Mouse (Mus musculus) ovary, postnatal 36 days (tissue): Measurements from ENCODE around the gene Cks2.
"Not testable (repeated sequence)": the region's sequence is repeated elsewhere in the genome, so short reads cannot be mapped to it uniquely, and the experiment has no call there.

ENCODE experiments used
- DNase-seq: peaks from one replicate; pipeline ENCODE4 v3.0.0; 2022; ENCODE audit warnings: low spot score, mixed read lengths

The Cks2 gene

DNA sequence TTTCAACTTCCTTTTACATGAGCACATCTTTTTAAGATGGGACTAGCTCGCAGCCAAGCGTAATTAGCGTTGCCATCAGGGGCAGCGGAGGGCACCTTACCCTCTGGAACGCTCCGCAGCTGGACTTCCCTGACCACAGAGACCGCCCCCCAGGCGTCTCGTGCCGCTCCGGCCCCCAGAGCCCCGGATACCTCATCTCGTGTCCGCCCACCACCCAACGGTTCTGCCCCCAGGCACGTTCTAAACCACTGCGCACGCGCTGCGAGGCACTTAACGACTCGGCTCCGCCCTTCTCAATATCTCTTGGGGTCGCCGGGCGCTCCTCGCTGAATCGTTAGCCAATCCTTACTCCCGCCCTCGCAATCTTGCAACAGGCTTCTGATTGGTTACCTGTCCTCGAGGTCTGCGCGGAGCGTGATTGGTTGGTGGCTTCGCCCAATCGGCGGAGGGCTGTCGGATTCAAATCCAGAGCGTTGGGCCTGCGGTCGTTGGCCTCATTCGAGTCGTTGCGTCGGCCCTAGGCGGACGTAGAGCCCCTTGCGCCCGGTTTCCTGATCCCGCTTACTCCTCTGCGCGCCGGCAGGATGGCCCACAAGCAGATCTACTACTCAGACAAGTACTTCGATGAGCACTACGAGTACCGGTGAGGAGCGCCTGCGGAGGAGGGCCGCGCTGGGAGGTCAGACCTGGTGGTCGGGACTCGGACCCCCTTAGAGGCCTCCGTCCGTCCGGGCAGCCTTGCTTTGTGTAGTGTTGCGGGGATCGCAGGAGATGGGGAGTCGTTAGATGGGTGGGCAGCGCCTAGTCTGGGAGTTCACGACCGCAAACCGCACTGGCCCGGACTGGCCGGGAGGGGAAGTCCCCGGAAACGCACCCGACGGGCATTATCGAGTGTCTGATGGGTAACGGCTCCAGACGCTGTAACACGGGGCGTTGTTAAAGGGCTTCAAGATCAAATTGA lies at the start of gene Cks2:
Gene Cks2 (plus strand): TSS at position 404 of the 961 bp plus-strand sequence.
- peak; percentile 95 for DNase-seq

DNA sequence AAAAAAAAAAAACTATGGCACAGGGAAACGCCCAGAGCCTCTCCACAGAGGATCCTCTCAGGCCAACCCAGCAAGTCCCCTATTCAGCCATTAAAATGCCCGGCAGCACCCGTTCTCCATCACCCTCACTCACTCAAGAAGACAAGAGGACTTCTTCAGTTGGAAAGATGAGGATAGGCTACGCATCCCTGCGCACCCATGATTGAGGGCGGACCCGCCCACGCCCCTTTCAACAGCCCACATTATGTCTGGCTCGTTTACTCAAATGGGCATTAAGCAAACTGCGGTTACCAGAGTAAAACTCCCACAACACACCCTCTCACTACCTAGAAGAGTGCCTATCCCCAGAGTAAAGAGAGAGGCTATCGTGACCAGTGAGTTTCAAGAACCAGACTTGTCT lies 49.6 kb upstream of the Cks2 start:
- no peak for DNase-seq

DNA sequence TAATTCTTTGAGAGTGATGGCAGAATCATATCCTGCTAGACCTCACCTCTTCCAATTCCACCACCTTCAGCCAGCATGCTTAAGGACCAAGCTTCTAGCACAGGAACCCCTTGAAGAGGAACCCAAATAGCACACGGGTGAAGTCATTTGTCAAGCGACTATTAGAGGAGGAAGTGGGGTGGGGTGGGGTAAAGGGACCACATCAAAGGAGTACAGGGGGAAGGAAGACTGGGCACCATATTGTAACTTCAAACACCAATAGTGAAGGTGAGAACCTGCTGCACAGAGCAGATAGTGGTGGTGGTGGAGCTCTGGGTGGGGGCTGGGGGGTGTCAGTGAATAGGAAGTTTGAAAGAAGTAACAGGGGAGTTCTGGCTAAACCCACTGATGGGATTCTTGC lies 47.0 kb upstream of the Cks2 start:
- no peak for DNase-seq

DNA sequence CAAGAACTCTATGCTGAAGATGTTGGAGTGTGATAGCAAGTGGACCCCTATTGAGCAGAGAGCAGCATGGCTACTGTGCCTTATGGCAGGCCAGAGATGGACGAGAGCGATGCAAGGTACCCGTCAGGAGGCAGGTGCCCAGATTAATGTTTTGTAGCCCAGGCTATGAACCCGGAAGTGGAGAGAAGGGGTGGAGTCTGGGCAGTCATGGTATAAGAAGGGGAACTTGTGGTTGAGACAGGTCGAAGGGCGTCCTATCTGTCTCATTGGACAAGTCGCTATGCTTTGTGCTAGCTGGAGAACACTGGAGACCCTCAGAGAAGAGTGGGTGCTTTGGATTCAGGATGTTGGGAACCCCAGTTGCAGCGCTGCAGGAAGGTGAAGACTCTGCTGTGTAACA lies 44.9 kb upstream of the Cks2 start:
- no peak for DNase-seq

DNA sequence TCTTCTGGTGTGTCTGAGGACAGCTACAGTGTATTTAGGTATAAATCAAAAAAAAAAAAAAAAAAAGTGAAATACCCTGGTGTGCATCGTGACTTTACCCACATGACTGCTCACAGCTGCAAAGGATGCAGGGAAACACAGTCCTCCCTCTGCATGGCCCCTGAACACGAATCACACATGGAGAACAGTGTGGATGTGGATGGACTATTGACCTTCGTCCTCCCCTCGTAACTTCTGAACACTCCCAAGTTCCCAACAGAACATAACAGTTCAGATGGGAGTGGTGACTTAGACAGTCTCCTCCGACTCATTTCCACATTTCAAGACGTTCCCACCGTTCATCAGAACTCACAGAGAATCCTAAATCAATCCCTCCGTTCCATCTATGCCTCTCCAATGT lies 42.3 kb upstream of the Cks2 start:
- no peak for DNase-seq

DNA sequence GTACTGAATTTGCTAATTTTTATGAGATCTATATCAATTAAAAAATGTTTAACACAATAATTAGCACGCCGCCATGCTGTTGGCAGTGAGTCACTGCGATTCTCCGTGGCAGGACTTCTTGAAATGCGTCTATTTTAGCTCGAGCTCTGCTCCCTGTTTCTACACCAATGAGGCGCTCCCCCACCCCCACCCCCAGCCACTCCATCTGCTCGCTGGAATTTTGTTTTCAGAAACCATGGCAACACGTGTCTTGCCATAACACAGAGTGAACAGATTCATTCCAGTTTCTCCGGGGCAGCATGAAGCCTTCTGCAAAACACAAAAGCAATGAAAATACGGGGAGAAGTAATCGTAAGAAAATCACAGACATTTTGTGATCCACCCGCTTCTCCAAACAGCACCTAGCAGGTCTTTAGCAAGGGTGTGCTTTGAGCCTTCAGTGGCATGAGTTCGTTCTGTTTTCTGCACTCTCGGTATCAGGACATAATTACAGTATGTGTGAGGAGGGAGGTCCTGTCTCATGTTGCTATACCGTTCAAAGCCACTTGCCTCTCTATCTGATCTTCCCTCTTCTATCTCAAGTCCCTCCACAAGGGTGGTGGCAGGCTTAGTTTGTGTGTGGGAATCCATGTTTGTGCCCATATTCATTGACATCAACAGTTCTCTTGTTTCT lies 41.7 kb upstream of the Cks2 start:
- DNase-seq = no peak

DNA sequence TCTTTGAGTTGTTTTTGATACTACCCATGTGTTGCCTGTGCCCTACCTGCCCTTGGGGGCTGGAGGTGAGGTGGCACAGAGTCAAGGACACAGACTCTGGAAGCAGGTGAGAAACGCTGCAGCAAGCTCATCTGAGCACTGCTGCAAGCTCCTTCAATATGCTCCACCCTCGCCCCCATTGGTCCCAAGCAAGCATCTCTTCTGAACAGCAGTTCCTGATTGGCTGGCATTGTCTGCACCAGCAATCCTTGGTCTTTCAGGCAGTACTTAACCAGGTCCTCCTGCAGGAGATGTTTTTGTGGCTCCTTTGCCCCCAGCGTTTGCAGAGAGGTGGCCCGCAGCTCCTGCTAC lies 41.2 kb upstream of the Cks2 start:
- DNase-seq = no peak

DNA sequence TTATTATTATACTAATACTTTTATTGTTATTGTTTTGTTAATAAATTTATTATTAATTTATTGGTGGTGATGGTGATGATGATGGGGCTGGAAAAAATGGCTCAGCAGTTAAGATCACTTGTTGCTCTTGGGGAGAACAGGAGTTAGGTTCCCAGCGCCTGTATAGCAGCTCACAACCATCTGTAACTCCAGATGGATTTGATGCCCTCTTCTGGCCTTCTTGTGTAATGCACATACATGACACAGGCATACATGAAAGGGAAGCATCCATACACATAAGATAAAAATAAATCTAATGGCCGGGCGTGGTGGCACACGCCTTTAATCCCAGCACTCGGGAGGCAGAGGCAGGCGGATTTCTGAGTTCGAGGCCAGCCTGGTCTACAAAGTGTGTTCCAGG lies 35.8 kb upstream of the Cks2 start:
- no peak for DNase-seq

DNA sequence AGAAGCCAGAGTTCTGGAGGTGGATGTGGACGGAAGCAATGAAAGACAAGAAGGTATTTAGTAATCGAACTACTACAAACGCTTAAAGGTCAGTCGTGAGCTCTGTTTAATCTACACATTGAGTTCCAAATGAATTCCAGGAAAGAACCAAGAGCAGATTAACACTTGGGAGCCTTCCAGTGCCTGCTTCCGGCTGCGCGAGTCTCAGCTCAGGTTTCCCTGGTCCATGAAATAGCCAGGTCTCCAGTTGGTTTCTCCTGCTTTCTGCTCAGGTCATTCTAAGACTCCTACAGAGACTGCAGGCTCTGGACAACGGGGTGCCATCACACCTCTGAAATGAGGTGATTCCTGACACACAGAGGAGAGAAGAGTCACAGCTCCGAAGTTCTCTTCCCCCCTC lies 34.0 kb upstream of the Cks2 start:
- DNase-seq = no peak

DNA sequence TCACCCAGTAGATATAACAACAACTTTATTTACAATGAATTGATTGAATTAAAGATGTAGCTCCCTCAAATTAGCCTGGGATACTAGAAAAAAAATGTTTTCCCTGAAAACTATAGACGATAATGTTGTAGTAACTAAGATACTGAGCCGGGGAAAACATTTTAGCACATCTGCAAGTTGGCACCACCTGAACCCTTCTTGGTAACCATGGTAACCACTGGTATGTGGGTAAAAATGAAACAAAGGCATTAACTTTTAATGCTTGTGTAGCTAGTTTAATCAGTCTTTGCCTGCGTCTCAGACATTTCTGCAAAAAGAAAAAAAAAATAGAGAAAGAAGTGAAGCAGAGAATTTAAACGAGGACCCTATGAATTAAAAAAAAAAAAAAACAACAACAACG lies 33.5 kb upstream of the Cks2 start:
- no peak for DNase-seq

DNA sequence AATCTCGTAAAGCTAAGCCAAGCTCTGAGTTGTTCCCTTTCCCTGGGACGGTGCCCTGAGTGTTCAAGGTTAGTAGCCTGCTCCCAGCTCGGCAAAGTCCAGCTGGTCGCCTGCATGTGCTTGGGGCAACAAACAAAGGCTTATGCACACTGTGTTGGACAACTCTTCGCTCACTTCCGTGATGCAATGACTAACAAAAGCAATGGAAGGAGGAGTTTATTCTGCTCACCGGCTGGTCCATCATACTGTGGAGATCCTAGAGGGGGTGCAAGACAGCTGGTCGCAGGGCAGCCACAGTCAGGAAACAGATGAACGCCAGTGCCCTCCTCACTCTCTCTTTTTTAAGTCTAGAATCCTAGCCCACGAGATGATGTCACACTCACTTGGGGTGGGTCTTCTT lies 29.2 kb upstream of the Cks2 start:
- DNase-seq = no peak

DNA sequence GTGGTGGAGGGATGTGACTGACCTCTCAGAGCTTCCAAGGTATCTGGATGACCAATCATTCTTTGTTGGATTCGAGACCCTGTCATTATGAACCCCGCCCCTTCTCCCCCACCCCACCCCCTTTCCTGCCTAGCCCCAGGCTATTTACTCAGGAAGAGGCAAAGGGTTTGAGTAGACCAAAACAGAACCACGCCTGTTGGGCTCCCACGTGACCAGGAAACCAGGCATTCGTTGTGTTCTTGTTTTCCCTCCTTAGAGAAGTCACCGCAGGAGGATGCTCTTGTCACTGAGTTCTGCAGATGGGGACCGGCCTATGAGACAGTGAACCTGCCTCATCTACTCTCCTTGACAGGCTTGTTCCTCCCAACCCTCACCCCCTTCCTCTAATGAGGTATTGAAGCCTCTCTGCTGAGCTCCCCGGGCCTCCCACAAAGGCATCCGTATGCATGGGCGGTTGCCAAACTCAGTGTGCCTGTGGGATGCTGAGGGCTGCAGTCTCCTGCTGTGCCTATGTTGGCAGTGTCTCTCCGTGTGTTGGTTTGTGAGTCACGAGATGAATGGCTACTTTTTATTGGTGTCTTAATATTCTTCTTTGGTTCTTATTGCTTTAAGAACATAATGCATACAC lies 28.5 kb upstream of the Cks2 start:
- DNase-seq = no peak

DNA sequence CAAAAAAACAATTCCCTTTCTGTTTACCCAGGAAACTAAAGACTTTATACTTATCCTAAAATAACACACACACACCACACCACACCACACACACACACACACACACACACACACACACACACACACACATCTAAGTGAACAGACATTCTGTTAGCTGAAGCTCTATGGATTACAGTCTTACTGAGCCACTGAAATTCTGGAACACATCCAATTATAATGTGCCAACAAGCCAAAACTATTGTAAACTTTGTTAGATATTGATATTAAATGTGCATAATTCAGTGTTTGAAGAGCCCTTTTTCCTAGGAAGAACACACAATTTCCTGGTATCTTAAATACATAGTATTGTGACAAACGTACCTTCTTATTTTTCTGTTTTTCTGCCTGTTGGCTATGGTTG lies 27.7 kb upstream of the Cks2 start:
- no peak for DNase-seq

DNA sequence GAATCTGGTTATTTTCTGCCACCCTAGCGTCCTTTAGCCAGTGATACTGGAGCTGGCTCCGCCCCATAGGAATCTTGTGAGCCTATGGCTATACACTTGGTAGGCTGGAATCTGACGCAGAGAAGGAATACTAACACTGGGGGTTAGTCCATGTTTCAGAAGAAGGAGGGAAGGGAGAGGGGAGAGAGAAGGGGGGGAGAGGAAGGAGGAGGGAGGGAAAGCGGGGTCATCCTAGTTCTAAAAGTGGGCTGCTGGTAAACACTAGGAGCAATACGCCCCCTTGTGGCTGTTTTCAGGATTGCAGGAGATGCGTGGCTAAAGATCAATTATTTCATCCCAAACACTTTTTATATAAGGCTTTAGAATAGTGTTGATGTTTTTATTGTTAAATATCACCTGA lies 27.2 kb upstream of the Cks2 start:
- no peak for DNase-seq

DNA sequence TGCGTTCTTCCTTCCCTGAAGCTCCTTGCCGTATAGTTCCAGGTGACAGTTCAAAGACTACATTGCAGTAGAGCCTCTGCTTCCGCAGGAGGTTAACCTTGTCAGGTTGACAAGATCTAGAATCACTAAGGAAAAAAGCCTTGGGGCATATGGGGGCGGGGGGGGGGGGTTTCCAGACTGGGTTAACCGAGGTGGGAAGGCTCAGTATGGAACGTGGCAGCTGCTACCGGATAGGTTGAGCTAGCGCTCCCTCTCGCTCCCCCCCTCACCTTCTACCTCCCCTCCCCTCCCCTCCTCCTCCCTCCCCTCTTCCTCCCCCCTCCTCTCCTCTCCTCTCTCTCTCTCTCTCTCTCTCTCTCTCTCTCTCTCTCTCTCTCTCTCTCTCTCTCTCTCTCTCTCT lies 26.4 kb upstream of the Cks2 start:
- no peak for DNase-seq

DNA sequence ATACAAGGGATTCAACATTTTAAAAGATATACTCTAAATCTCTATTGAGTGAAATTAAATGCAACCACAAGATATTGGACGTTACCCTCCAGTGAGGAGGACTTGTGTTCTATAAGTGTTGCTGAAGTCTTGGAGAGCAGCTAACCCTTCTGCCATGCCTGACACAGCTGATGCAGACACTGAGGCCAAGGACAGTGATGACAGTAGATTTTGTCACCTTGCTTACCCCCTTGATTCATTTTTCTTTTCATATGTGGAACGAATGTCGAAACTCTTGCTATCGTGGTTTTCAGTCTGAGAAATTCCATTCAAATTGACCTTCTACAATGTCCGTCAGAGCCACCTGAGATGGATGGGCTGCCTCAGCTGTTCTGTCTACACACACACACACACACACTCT lies 22.4 kb upstream of the Cks2 start:
- no peak for DNase-seq

DNA sequence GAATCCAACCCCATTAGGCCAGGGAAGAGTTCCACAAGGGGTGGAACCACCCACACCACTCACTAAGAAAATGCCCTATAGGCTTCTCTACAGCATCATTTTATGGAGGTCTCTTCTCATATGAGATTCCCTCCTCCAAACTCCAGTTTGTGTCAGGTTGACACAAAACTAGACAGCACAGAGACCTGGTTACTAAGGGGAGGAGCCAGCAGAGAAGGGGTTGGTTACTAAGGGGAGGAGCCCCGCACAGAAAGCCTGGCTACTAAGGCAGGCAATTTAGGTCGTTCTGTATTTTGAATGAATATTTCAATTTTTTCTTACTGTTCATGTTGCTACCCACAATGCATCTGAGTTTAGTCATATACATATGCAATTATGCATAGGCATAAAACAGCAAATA lies 21.4 kb upstream of the Cks2 start:
- DNase-seq = no peak

DNA sequence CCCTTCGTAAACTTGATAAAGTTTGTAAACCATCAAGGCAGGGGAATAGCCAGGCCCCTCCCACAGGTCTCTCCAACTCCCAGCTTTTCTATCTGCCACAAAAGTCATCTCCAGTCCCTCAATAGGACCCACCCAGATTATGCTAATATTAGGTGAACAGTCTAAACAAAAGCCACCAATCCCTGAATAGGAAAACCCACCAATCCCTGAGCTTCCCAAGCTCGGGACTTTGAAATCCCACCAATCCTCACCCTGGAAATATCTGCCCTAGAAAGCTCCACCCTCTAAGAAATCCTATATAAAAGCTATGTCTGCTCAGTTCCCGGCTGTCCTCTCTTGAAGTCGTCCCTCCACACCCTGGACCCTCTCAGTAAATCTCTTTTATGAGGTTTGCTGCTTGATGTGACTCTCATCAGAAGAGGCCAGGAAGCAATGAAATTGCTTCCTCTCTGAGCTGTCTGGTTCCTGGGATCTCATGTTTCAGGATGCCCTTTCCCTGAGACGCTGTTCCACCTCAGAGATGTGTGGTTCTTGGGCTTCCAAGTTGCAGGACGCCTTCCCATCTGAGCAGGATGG lies 16.7 kb upstream of the Cks2 start:
- DNase-seq = no peak

DNA sequence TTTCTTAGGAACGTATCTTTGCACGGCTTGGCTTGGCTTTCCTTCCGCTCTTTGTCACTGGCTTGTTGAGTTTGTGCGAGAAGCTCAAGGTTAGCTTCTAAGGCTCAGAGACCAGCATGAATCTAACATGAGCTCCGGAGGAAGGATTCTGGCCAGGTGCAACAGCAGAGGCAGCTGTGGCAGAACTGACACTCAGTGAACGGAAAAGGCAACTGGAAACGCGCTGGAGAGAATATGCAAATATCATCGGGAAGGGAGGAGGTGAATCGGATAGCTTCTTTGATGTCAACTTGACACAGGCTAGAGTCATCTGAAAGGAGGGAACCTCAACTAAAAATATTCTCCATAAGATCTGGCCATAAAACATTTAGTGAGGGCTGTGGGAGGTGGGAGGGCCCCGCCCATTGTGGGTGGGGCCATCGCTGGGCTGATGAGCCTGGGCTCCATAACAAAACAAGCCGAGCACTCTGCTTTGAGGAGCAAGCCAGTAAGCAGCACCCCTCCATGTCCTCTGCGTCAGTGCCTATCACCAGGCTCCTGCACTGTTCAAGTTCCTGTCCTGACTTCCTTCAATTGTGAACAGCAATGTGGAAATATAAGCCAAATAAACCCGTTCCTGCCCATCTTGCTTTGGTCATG lies 13.6 kb upstream of the Cks2 start:
- DNase-seq = no peak

DNA sequence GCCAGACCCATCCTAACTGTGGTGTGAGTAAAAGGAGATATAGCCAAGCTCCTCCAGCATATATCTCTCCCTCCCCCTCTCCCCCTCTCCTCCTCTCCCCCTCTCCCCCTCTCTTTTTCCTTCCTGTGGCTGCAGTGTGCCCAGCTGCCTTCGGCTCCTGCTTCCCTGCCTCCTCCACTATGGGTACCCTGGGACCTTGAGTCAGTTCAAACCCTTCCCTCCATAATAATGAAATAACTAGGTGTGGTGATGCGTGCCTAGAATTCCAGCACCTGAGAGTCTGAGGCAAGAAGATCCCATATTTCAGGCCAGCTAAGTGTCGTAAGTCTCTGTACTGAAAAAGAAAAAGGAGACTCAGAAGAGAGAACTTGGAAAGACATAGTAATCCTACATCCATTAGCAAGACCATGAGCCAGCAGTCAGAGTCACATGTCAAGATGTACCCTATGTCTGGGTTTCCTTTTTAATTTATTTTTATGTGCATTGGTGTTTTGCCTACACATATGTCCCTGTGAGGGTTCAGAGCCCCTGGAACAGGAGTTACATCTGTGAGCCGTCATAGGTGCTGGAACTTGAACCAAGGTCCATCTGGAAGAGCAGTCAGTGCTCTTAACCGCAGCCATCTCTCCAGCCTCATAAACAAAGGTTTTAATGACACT lies 12.3 kb upstream of the Cks2 start:
- no peak for DNase-seq

DNA sequence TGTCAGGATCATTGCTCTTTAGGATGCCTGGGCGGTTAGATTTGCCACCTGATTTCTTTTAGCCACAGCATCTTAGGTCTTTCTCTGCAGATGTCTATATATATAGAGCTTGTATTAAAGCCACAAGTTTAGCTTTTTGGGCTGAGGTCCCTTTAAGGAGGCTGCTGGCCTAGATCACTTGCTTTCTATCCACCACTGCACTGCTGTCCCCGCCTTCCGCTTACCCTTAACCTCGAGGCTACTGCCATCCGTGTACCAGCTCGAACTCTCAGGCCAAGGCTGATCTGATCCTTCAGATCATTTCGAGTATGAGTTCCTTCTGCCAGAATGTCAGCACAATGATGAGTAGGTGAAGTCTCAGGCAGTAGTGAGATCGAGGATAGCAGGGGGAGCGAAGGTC lies 9.6 kb upstream of the Cks2 start:
- DNase-seq = not testable (repeated sequence)

DNA sequence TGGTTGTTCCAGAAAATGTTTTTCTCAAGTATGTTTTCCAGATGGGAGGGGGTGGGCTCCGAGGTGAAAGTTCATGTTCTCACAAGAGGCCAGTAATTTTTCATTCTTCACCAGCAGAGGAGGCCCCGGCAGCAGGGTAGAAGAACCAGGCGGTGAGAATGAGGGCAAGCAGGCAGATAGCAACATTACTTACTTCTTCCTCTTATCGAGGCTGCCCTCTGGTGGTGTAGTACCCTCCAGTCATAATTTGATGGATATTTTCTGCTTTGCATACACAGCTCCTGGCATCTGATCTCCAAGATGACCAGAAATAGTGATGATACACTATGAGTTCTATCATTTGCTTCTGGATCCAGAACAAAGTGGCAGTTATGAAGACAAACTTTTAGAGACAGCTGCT lies 6.1 kb upstream of the Cks2 start:
- DNase-seq = no peak
